Mouse (Mus musculus): ENCODE results near the gene Mfsd9. TPM values are rescaled to one million over a fixed set of nuclear protein-coding genes. Genes with fewer than 3 reads are reported as not detected.
A peak's percentile ranks its signal among the peaks of the same experiment; 100 is the strongest.

The Mfsd9 gene
- total RNA-seq, 1 experiment: 3.1 TPM

GRCm38 (mm10) chr1:40808643-40809042, 18.2 kb upstream of the Mfsd9 start:
- TF ChIP-seq CHD2 (IDR thresholded peaks at IDR 0.05; ENCODE audit: low read depth, low read length) (no peak), ZNF384 (IDR thresholded peaks at IDR 0.05; ENCODE audit: low read depth, low read length) (no peak)
- no peaks in the 10 kb centered on the region for H3K9me3 ChIP-seq (ENCODE audit: control insufficient read depth, insufficient read depth, low read depth, low read length)
- no peak for DNase-seq (ENCODE audit: low read depth, low spot score)

GRCm38 (mm10) chr1:40805891-40806290, 15.4 kb upstream of the Mfsd9 start:
- in situ Hi-C loops (cut with MboI; ENCODE audit: low sequenced_read_pairs in 2 of 2, unreplicated experiment in 2 of 2): no loop called here
- H3K27ac ChIP-seq (ENCODE audit: insufficient read depth, low read depth, low read length, poor library complexity, severe bottlenecking): no peak overlapping the region
- no peak for DNase-seq (ENCODE audit: low read depth, low spot score)
- no peaks in the 10 kb centered on the region for H3K4me1 ChIP-seq (ENCODE audit: control insufficient read depth in 2 of 2, insufficient read depth in 2 of 2, low read length in 2 of 2, poor library complexity in 1 of 2)
- no peak for TF ChIP-seq ZNF384 (IDR thresholded peaks at IDR 0.05; ENCODE audit: low read depth, low read length)
- no peak for TF ChIP-seq HCFC1 (IDR thresholded peaks at IDR 0.05; ENCODE audit: borderline replicate concordance, insufficient read depth, low read length)
- TF ChIP-seq ZC3H11A (IDR thresholded peaks at IDR 0.05; ENCODE audit: borderline replicate concordance, low read depth, low read length): no peak
- no peak for TF ChIP-seq CHD2 (IDR thresholded peaks at IDR 0.05; ENCODE audit: low read depth, low read length)
- no peak for TF ChIP-seq MAFK (IDR thresholded peaks at IDR 0.05; ENCODE audit: insufficient read depth, low read depth, low read length)
- H3K36me3 ChIP-seq (ENCODE audit: control insufficient read depth, insufficient read depth, low read length, poor library complexity, severe bottlenecking): no peaks in the 10 kb centered on the region
- H3K9ac ChIP-seq (ENCODE audit: insufficient read depth, low read depth, low read length, poor library complexity, severe bottlenecking): no peak overlapping the region
- H3K9me3 ChIP-seq (ENCODE audit: control insufficient read depth, insufficient read depth, low read depth, low read length): no peaks in the 10 kb centered on the region
- no peak overlapping the region for H3K4me3 ChIP-seq (ENCODE audit: insufficient read depth in 1 of 2, low read depth in 1 of 2, low read length in 2 of 2, poor library complexity in 1 of 2, severe bottlenecking in 1 of 2)

More at GRCm38 (mm10) chr1:40808643-40809042, 18.2 kb upstream of the Mfsd9 start:
- no peaks in the 10 kb centered on the region for H3K4me1 ChIP-seq (ENCODE audit: control insufficient read depth in 2 of 2, insufficient read depth in 2 of 2, low read length in 2 of 2, poor library complexity in 1 of 2)
- in situ Hi-C loops (cut with MboI; ENCODE audit: low sequenced_read_pairs in 2 of 2, unreplicated experiment in 2 of 2): no loop called here
- no peak overlapping the region for H3K4me3 ChIP-seq (ENCODE audit: insufficient read depth in 1 of 2, low read depth in 1 of 2, low read length in 2 of 2, poor library complexity in 1 of 2, severe bottlenecking in 1 of 2)
- H3K27ac ChIP-seq (ENCODE audit: insufficient read depth, low read depth, low read length, poor library complexity, severe bottlenecking): no peak overlapping the region
- no peak overlapping the region for H3K9ac ChIP-seq (ENCODE audit: insufficient read depth, low read depth, low read length, poor library complexity, severe bottlenecking)
- no peaks in the 10 kb centered on the region for H3K36me3 ChIP-seq (ENCODE audit: control insufficient read depth, insufficient read depth, low read length, poor library complexity, severe bottlenecking)

GRCm38 (mm10) chr1:40805351-40805750, 14.9 kb upstream of the Mfsd9 start, which contains the start of gene Tmem182:
Tmem182 (plus strand) TSS chr1:40805601.
- in situ Hi-C loops (cut with MboI; ENCODE audit: low sequenced_read_pairs in 2 of 2, unreplicated experiment in 2 of 2): no loop called here
- Histone ChIP-seq H3K4me3 (ENCODE audit: insufficient read depth in 1 of 2, low read depth in 1 of 2, low read length in 2 of 2, poor library complexity in 1 of 2, severe bottlenecking in 1 of 2) (no peak within 1 kb of the TSS), H3K36me3 (ENCODE audit: control insufficient read depth, insufficient read depth, low read length, poor library complexity, severe bottlenecking) (no peaks in the 10 kb centered on the region), H3K9ac (ENCODE audit: insufficient read depth, low read depth, low read length, poor library complexity, severe bottlenecking) (no peak within 1 kb of the TSS), H3K27ac (ENCODE audit: insufficient read depth, low read depth, low read length, poor library complexity, severe bottlenecking) (no peak within 1 kb of the TSS), H3K9me3 (ENCODE audit: control insufficient read depth, insufficient read depth, low read depth, low read length) (no peaks in the 10 kb centered on the region), H3K4me1 (ENCODE audit: control insufficient read depth in 2 of 2, insufficient read depth in 2 of 2, low read length in 2 of 2, poor library complexity in 1 of 2) (no peaks in the 10 kb centered on the region)
- DNase-seq (ENCODE audit: low read depth, low spot score): no peak
- TF ChIP-seq ZNF384 (IDR thresholded peaks at IDR 0.05; ENCODE audit: low read depth, low read length) (no peak), CHD2 (IDR thresholded peaks at IDR 0.05; ENCODE audit: low read depth, low read length) (no peak), HCFC1 (IDR thresholded peaks at IDR 0.05; ENCODE audit: borderline replicate concordance, insufficient read depth, low read length) (no peak), MAFK (IDR thresholded peaks at IDR 0.05; ENCODE audit: insufficient read depth, low read depth, low read length) (no peak), ZC3H11A (IDR thresholded peaks at IDR 0.05; ENCODE audit: borderline replicate concordance, low read depth, low read length) (no peak)

GRCm38 (mm10) chr1:40804118-40804517, 13.6 kb upstream of the Mfsd9 start:
- Histone ChIP-seq H3K27ac (ENCODE audit: insufficient read depth, low read depth, low read length, poor library complexity, severe bottlenecking) (no peak overlapping the region), H3K9ac (ENCODE audit: insufficient read depth, low read depth, low read length, poor library complexity, severe bottlenecking) (no peak overlapping the region), H3K4me3 (ENCODE audit: insufficient read depth in 1 of 2, low read depth in 1 of 2, low read length in 2 of 2, poor library complexity in 1 of 2, severe bottlenecking in 1 of 2) (no peak overlapping the region), H3K36me3 (ENCODE audit: control insufficient read depth, insufficient read depth, low read length, poor library complexity, severe bottlenecking) (no peaks in the 10 kb centered on the region), H3K4me1 (ENCODE audit: control insufficient read depth in 2 of 2, insufficient read depth in 2 of 2, low read length in 2 of 2, poor library complexity in 1 of 2) (no peaks in the 10 kb centered on the region), H3K9me3 (ENCODE audit: control insufficient read depth, insufficient read depth, low read depth, low read length) (no peaks in the 10 kb centered on the region)
- no peak for DNase-seq (ENCODE audit: low read depth, low spot score)
- TF ChIP-seq ZNF384 (IDR thresholded peaks at IDR 0.05; ENCODE audit: low read depth, low read length) (no peak), CHD2 (IDR thresholded peaks at IDR 0.05; ENCODE audit: low read depth, low read length) (no peak), HCFC1 (IDR thresholded peaks at IDR 0.05; ENCODE audit: borderline replicate concordance, insufficient read depth, low read length) (no peak), ZC3H11A (IDR thresholded peaks at IDR 0.05; ENCODE audit: borderline replicate concordance, low read depth, low read length) (no peak), MAFK (IDR thresholded peaks at IDR 0.05; ENCODE audit: insufficient read depth, low read depth, low read length) (no peak)
- in situ Hi-C loops (cut with MboI; ENCODE audit: low sequenced_read_pairs in 2 of 2, unreplicated experiment in 2 of 2): no loop called here

GRCm38 (mm10) chr1:40802759-40803158, 12.3 kb upstream of the Mfsd9 start:
- Histone ChIP-seq H3K27ac (ENCODE audit: insufficient read depth, low read depth, low read length, poor library complexity, severe bottlenecking) (no peak overlapping the region), H3K9me3 (ENCODE audit: control insufficient read depth, insufficient read depth, low read depth, low read length) (no peaks in the 10 kb centered on the region), H3K4me1 (ENCODE audit: control insufficient read depth in 2 of 2, insufficient read depth in 2 of 2, low read length in 2 of 2, poor library complexity in 1 of 2) (no peaks in the 10 kb centered on the region), H3K36me3 (ENCODE audit: control insufficient read depth, insufficient read depth, low read length, poor library complexity, severe bottlenecking) (no peaks in the 10 kb centered on the region), H3K9ac (ENCODE audit: insufficient read depth, low read depth, low read length, poor library complexity, severe bottlenecking) (no peak overlapping the region), H3K4me3 (ENCODE audit: insufficient read depth in 1 of 2, low read depth in 1 of 2, low read length in 2 of 2, poor library complexity in 1 of 2, severe bottlenecking in 1 of 2) (no peak overlapping the region)
- in situ Hi-C loops (cut with MboI; ENCODE audit: low sequenced_read_pairs in 2 of 2, unreplicated experiment in 2 of 2): no loop called here
- TF ChIP-seq HCFC1 (IDR thresholded peaks at IDR 0.05; ENCODE audit: borderline replicate concordance, insufficient read depth, low read length) (no peak), ZNF384 (IDR thresholded peaks at IDR 0.05; ENCODE audit: low read depth, low read length) (no peak), CHD2 (IDR thresholded peaks at IDR 0.05; ENCODE audit: low read depth, low read length) (no peak), MAFK (IDR thresholded peaks at IDR 0.05; ENCODE audit: insufficient read depth, low read depth, low read length) (no peak), ZC3H11A (IDR thresholded peaks at IDR 0.05; ENCODE audit: borderline replicate concordance, low read depth, low read length) (peak; percentile 21; the same call in 1 of the 2 replicates)
- DNase-seq (ENCODE audit: low read depth, low spot score): no peak

All from ES-E14 (cell line).